8 mouse cellular contexts compared by ENCODE assay signal in the genomic region with DNA sequence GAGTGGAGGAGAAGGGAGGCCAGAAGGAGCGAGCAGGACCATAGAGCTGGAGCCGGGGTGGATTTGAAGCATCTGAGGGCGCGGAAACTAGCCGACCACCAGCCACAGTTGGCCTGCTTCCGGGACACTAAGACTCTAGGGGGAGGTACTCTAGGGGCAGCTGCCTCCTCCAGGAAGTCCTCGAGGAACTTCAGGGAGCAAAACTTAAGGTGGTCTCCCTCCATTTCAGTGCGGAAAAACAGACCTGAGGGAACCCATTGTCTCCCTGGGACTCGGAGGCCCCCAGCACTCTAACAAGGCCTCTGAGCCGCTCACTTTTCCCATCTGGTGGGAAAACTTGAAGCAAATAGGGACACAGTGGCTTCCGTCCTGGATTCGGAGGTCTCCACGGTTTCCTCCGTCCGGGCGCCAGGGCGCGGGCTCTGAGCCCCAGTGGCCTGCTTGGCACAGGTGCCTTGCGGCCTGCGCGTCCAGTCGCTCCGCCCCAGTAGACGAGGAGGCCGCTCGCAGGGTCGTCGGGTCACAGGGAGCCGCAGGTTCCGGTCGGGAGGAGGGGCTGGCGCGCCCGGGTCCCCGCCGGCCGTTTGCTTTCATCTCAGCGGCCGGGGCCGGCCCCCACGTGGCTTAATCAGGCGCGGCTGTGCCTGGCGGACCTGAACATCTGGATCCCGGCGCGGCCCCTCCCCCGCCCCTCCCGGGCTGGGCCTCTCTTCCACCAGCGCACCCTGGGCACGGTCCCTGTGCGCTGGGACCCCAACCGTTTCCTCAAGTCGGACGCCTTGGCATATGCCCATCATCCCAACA. TPM values are rescaled to one million over a fixed set of nuclear protein-coding genes. Genes with fewer than 3 reads are reported as not detected.
DNase-seq lines count a peak whose midpoint lies in the region; ATAC-seq and TF ChIP-seq lines count a peak whose summit lies in the region.

No protein-coding gene starts in this region.

- H3K9ac ChIP-seq in heart, embryonic 11.5 days (ENCODE audit: low read depth, low read length) = peak overlapping the region; percentile 46; the same call in 1 of the 2 replicates
- no peak overlapping the region for H3K9ac ChIP-seq in intestine, embryonic 15.5 days

- no peak overlapping the region for H3K27ac ChIP-seq in heart, embryonic 11.5 days (ENCODE audit: low read depth, low read length)
- no peak overlapping the region for H3K27ac ChIP-seq in intestine, embryonic 15.5 days
- no peak overlapping the region for H3K27ac ChIP-seq in olfactory bulb, adult 2 months (ENCODE audit: insufficient read depth, low read depth, low read length)

- DNase-seq in heart, postnatal 14 days = no peak
- peak; percentile 80 for DNase-seq in embryo, embryonic 9.5 days (ENCODE audit: extremely low spot score)
- peak; percentile 63 for DNase-seq in lung, adult 2 months
- DNase-seq in left cerebral cortex, postnatal 14 days (ENCODE audit: low spot score in 2 of 2) = no peak
- no peak for DNase-seq in spleen, postnatal 10 days (ENCODE audit: low spot score in 2 of 2)

- peak overlapping the region; percentile 46 for H3K4me3 ChIP-seq in heart, embryonic 11.5 days (ENCODE audit: low read depth, low read length)
- H3K4me3 ChIP-seq in intestine, embryonic 15.5 days (replicated peaks) = peak overlapping the region; percentile 21
- no peak overlapping the region for H3K4me3 ChIP-seq in lung, adult 2 months (replicated peaks; ENCODE audit: extremely low read depth, low read depth, low read length)
- peak overlapping the region; percentile 89 for H3K4me3 ChIP-seq in olfactory bulb, adult 2 months (ENCODE audit: insufficient read depth, low read depth, low read length)

- TF ChIP-seq POLR2A in lung, adult 2 months (IDR thresholded peaks at IDR 0.05; ENCODE audit: borderline replicate concordance, extremely low read depth, low read depth, low read length) = no peak
- no peak for TF ChIP-seq POLR2A in olfactory bulb, adult 2 months (IDR thresholded peaks at IDR 0.05; ENCODE audit: insufficient read depth, low read depth, low read length)

- 3% methylated on average over 55 of the region's 55 CpGs for WGBS in heart, embryonic 11.5 days (ENCODE audit: insufficient replicate concordance)
- WGBS in intestine, embryonic 15.5 days = 6% methylated on average over 55 of the region's 55 CpGs
- WGBS in lung, adult 2 months = 6% methylated on average over 54 of the region's 55 CpGs
- 9% methylated on average over 55 of the region's 55 CpGs for WGBS in olfactory bulb, adult 2 months

- no peaks in the 10 kb centered on the region for H3K9me3 ChIP-seq in heart, embryonic 11.5 days (replicated peaks; ENCODE audit: control insufficient read depth, low read length)
- H3K9me3 ChIP-seq in intestine, embryonic 15.5 days = no peaks in the 10 kb centered on the region

- H3K27me3 ChIP-seq in heart, embryonic 11.5 days (ENCODE audit: control insufficient read depth, insufficient read depth, low read length) = peaks cover 98% of the 10 kb centered on the region
- H3K27me3 ChIP-seq in intestine, embryonic 15.5 days (replicated peaks) = peaks cover 92% of the 10 kb centered on the region

- 0 out of 2 replicates have a peak, but pooled peaks have one; percentile 33 for ATAC-seq in heart, embryonic 11.5 days (replicated peaks; ENCODE audit: insufficient number of reproducible peaks, low FRiP score, low TSS enrichment)
- ATAC-seq in intestine, embryonic 15.5 days = peak; percentile 26; the same call in 1 of the 2 replicates

- peaks cover 36% of the 10 kb centered on the region for H3K4me1 ChIP-seq in heart, embryonic 11.5 days (ENCODE audit: control insufficient read depth, insufficient read depth, low read length)
- H3K4me1 ChIP-seq in intestine, embryonic 15.5 days (replicated peaks) = peaks cover 41% of the 10 kb centered on the region
- peaks cover 13% of the 10 kb centered on the region for H3K4me1 ChIP-seq in lung, adult 2 months (ENCODE audit: control insufficient read depth, insufficient read depth, low read length)
- peaks cover 44% of the 10 kb centered on the region for H3K4me1 ChIP-seq in olfactory bulb, adult 2 months (ENCODE audit: control insufficient read depth, insufficient read depth, low read length)

- H3K4me2 ChIP-seq in heart, embryonic 11.5 days = peak overlapping the region; percentile 70
- H3K4me2 ChIP-seq in intestine, embryonic 15.5 days (replicated peaks) = peak overlapping the region; percentile 58

- H3K36me3 ChIP-seq in heart, embryonic 11.5 days (ENCODE audit: control insufficient read depth, insufficient read depth, low read length) = no peaks in the 10 kb centered on the region
- H3K36me3 ChIP-seq in intestine, embryonic 15.5 days = no peaks in the 10 kb centered on the region

- intact Hi-C loops in heart, postnatal 14 days (cut with DNase I) = no loop called here
- intact Hi-C loops in left cerebral cortex, postnatal 14 days (cut with DNase I) = no loop called here

- no peak for TF ChIP-seq CTCF in lung, adult 2 months (IDR thresholded peaks at IDR 0.05; ENCODE audit: insufficient read depth, low read length)
- TF ChIP-seq CTCF in olfactory bulb, adult 2 months (IDR thresholded peaks at IDR 0.05; ENCODE audit: insufficient read depth, low read depth, low read length) = no peak

RNA-seq across cellular contexts. Expression of a gene that starts 1.0 kb away (rescaled TPM):
- 0.44 and 0.86 TPM in 2 replicates for polyA plus RNA-seq in heart, embryonic 11.5 days (2014; fragmentation: Nextera tagmentation; extraction: Ambion mirVana)
- total RNA-seq in heart, postnatal 14 days (2021) = not detected
- polyA plus RNA-seq in intestine, embryonic 15.5 days (2015; fragmentation: Nextera tagmentation; extraction: Ambion mirVana) = 3.2 and 4.2 TPM in 2 replicates
- 10.5 and 12.2 TPM in 2 replicates for polyA plus RNA-seq in lung, adult 2 months (2012; rRNA removed)
- polyA plus RNA-seq in olfactory bulb, adult 2 months (2012; ENCODE audit: insufficient read depth, insufficient read length, low replicate concordance, missing spikeins) = not detected in 2 replicates
- total RNA-seq in left cerebral cortex, postnatal 14 days (2021) = 100 to 1,000 TPM; 217 to 225 TPM

RNA-seq across cellular contexts. Expression of a gene that starts 4.8 kb away (rescaled TPM):
- polyA plus RNA-seq in heart, embryonic 11.5 days (2014; fragmentation: Nextera tagmentation; extraction: Ambion mirVana) = 0.80 and 3.8 TPM in 2 replicates
- under 1 TPM; 0.22 to 0.29 TPM for total RNA-seq in heart, postnatal 14 days (2021)
- polyA plus RNA-seq in intestine, embryonic 15.5 days (2015; fragmentation: Nextera tagmentation; extraction: Ambion mirVana) = 0.95 and 1.2 TPM in 2 replicates
- polyA plus RNA-seq in lung, adult 2 months (2012; rRNA removed) = 27.7 and 34.3 TPM in 2 replicates
- polyA plus RNA-seq in olfactory bulb, adult 2 months (2012; ENCODE audit: insufficient read depth, insufficient read length, low replicate concordance, missing spikeins) = not detected in 2 replicates
- 1 to 10 TPM; 5.8 to 7.5 TPM for total RNA-seq in left cerebral cortex, postnatal 14 days (2021)

RNA-seq across cellular contexts. Expression of a gene that starts 11.4 kb away (rescaled TPM):
- polyA plus RNA-seq in heart, embryonic 11.5 days (2014; fragmentation: Nextera tagmentation; extraction: Ambion mirVana) = 9.2 and 10.1 TPM in 2 replicates
- 1 to 10 TPM; 5.5 to 6.9 TPM for total RNA-seq in heart, postnatal 14 days (2021)
- 18.7 and 20.8 TPM in 2 replicates for polyA plus RNA-seq in intestine, embryonic 15.5 days (2015; fragmentation: Nextera tagmentation; extraction: Ambion mirVana)
- 51.3 and 57.2 TPM in 2 replicates for polyA plus RNA-seq in lung, adult 2 months (2012; rRNA removed)
- polyA plus RNA-seq in olfactory bulb, adult 2 months (2012; ENCODE audit: insufficient read depth, insufficient read length, low replicate concordance, missing spikeins) = not detected in 2 replicates
- total RNA-seq in left cerebral cortex, postnatal 14 days (2021) = 10 to 100 TPM; 37.2 to 37.9 TPM

RNA-seq across cellular contexts. Expression of a gene that starts 18.4 kb away (rescaled TPM):
- 109 and 124 TPM in 2 replicates for polyA plus RNA-seq in heart, embryonic 11.5 days (2014; fragmentation: Nextera tagmentation; extraction: Ambion mirVana)
- total RNA-seq in heart, postnatal 14 days (2021) = 100 to 1,000 TPM; 105 TPM
- polyA plus RNA-seq in intestine, embryonic 15.5 days (2015; fragmentation: Nextera tagmentation; extraction: Ambion mirVana) = 121 and 132 TPM in 2 replicates
- 145 and 178 TPM in 2 replicates for polyA plus RNA-seq in lung, adult 2 months (2012; rRNA removed)
- polyA plus RNA-seq in olfactory bulb, adult 2 months (2012; ENCODE audit: insufficient read depth, insufficient read length, low replicate concordance, missing spikeins) = not detected in 2 replicates
- 10 to 100 TPM; 96.6 to 99.7 TPM for total RNA-seq in left cerebral cortex, postnatal 14 days (2021)

RNA-seq across cellular contexts. Expression of a gene that starts 22.4 kb away (rescaled TPM):
- 798 and 827 TPM in 2 replicates for polyA plus RNA-seq in heart, embryonic 11.5 days (2014; fragmentation: Nextera tagmentation; extraction: Ambion mirVana)
- total RNA-seq in heart, postnatal 14 days (2021) = 1,000 to 10,000 TPM; 1,458 to 1,541 TPM
- 957 and 992 TPM in 2 replicates for polyA plus RNA-seq in intestine, embryonic 15.5 days (2015; fragmentation: Nextera tagmentation; extraction: Ambion mirVana)
- 370 and 371 TPM in 2 replicates for polyA plus RNA-seq in lung, adult 2 months (2012; rRNA removed)
- 789 TPM in 1 of 2 replicates, not detected in the other for polyA plus RNA-seq in olfactory bulb, adult 2 months (2012; ENCODE audit: insufficient read depth, insufficient read length, low replicate concordance, missing spikeins)
- total RNA-seq in left cerebral cortex, postnatal 14 days (2021) = 1,000 to 10,000 TPM in 1 of 2 experiments, 100 to 1,000 TPM in 1; 967 to 1,028 TPM

Comparison
In these comparisons a context has a peak if more than half of its experiments do, and no peak if none do; other contexts are left out.
1. DNase-seq: peak in embryo, embryonic 9.5 days (single experiment) and lung, adult 2 months (single experiment); none in heart, postnatal 14 days (0 of 2), left cerebral cortex, postnatal 14 days (0 of 2) and spleen, postnatal 10 days (0 of 2).
2. RNA of a gene that starts 11.4 kb away (polyA plus RNA-seq): 51.3 to 57.2 TPM in lung, adult 2 months, 18.7 to 20.8 TPM in intestine, embryonic 15.5 days and 9.2 to 10.1 TPM in heart, embryonic 11.5 days; not detected in olfactory bulb, adult 2 months; every median in the first group is over 10 times any median in the second.